Mouse (Mus musculus): Measurements from ENCODE around the gene Gm1553. TPM values are rescaled to one million over a fixed set of nuclear protein-coding genes. Genes with fewer than 3 reads are reported as not detected.

The Gm1553 gene
- not detected in 2 replicates for polyA plus RNA-seq (2015; fragmentation: Nextera tagmentation; extraction: Ambion mirVana)

DNA sequence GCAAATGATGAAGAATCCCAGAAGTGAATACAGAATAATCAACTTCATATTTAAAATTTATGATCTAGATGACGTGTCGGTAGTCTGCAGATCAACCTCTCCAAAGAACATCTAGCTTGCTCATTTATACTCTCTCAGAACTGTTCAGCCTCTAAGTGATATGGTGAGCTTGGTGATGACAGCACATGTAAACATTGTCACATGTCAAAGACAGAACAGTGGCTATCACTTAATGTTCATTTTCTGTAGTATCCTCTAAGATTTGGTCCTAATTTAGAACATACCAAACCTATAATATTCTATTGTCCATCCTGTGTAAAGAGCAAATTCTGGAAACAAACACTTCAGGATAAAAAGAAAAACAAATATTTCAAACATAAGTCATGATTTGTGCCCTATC is at the start of gene Gm1553:
Gene Gm1553 (minus strand): TSS at position 101 of the 400 bp plus-strand sequence.
- no peaks in the 10 kb centered on the region for H3K4me1 ChIP-seq (replicated peaks; ENCODE audit: control insufficient read depth, insufficient read depth, low read length)
- no peak within 1 kb of the TSS for H3K27ac ChIP-seq (ENCODE audit: low read length)
- H3K9me3 ChIP-seq (ENCODE audit: control insufficient read depth, low read length): no peaks in the 10 kb centered on the region
- H3K36me3 ChIP-seq (ENCODE audit: control insufficient read depth, insufficient read depth): no peaks in the 10 kb centered on the region
- ATAC-seq: no peak
- H3K4me3 ChIP-seq (replicated peaks; ENCODE audit: low read length): no peak within 1 kb of the TSS
- 82% methylated on average over 2 of the region's 2 CpGs for WGBS
- no peak within 1 kb of the TSS for H3K9ac ChIP-seq (replicated peaks; ENCODE audit: low read depth, low read length)
- H3K27me3 ChIP-seq (replicated peaks; ENCODE audit: control insufficient read depth, insufficient read depth, low read length): no peaks in the 10 kb centered on the region
- H3K4me2 ChIP-seq (ENCODE audit: low read length): no peak within 1 kb of the TSS

Other genes starting within 250 kb of the Gm1553 start
- not detected in 2 replicates for gene 4932415D10Rik, start 176.0 kb downstream of the Gm1553 start, polyA plus RNA-seq (2015; fragmentation: Nextera tagmentation; extraction: Ambion mirVana)
- 9.3 and 14.5 TPM in 2 replicates for gene Gm4924, start 138.4 kb downstream of the Gm1553 start, polyA plus RNA-seq (2015; fragmentation: Nextera tagmentation; extraction: Ambion mirVana)
- 30.5 and 35.9 TPM in 2 replicates for gene 1190007I07Rik, start 130.6 kb upstream of the Gm1553 start, polyA plus RNA-seq (2015; fragmentation: Nextera tagmentation; extraction: Ambion mirVana)
- gene Tdg, start 137.2 kb upstream of the Gm1553 start, polyA plus RNA-seq (2015; fragmentation: Nextera tagmentation; extraction: Ambion mirVana): 219 and 244 TPM in 2 replicates
- gene Glt8d2, start 198.0 kb upstream of the Gm1553 start, polyA plus RNA-seq (2015; fragmentation: Nextera tagmentation; extraction: Ambion mirVana): 3.1 TPM in 2 replicates
- 54.6 and 59.7 TPM in 2 replicates for gene Hcfc2, start 203.5 kb upstream of the Gm1553 start, polyA plus RNA-seq (2015; fragmentation: Nextera tagmentation; extraction: Ambion mirVana)

Measured in forebrain, embryonic 16.5 days (tissue).